Mouse (Mus musculus): ENCODE data around the gene Rad51b. TPM values are rescaled to one million over a fixed set of nuclear protein-coding genes. Genes with fewer than 3 reads are reported as not detected.

Gene Rad51b
- total RNA-seq, 4 experiments from 2014 or later, result 0.17 to 0.24 (median 0.21) TPM

DNA sequence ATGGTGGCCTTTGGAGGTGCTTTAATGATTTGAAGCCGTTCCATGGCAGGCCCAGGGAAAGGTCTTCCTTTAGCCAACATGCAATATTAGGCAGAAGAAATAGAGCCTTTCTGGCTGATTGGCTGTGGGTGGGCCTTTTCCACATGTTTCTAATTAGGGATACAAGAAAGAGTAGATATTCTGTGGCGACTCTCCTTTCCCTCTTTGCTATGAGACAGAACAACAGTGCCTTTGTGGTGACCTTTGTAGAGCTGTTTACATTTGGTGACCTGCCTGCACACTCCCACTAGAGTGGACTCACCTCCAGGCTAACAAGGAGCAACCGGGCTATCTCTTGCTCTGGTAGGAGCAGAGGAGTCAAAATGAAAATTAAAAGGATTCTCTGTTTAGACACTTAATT is 386.3 kb downstream of the Rad51b start:
- DNase-seq (ENCODE audit: low spot score in 2 of 2), result peak in 1 of 2 experiments; percentile 13

DNA sequence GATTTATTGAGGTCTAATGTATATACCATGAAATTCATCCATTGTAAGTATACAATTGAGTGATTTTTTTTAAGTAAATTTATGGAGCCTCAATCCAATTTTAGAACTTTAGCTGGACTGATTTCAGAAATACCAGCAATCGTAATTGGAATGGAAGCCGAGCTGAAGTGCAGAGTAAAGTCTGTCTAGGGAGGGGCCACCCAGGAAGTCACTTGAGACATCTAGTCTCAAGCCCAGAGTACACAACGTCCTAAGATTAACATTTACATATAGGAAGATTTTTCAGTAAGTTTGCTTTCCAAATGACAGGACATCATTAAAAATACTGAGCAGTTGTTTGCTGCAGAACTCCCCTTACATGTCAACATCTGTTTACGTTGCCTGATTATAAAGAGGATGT is 386.7 kb downstream of the Rad51b start:
- no peak for DNase-seq (ENCODE audit: low spot score in 2 of 2)

DNA sequence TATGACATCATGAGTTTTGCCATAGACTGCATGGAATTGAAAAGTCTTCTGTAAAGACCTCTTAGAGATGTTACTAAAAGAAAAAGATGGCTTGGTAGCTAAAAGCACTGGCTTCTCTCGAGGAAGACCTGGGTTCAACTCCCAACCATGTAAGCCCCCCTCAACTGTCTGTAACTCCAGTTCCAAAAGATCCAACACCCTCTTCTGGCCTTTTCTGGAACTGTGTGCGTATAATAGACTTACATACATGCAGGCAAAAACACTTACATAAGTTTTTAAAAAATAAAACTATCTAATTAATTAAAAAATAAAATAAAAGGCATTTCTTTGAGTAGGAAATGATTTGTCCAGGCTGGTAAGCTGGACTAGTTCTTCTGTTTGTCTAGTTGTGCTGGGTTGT is 387.3 kb downstream of the Rad51b start:
- no peak for DNase-seq (ENCODE audit: low spot score in 2 of 2)

GRCm38 (mm10) chr12:79686594-79687325 is 389.7 kb downstream of the Rad51b start:
- no peak for DNase-seq (ENCODE audit: low spot score in 2 of 2)

- DNase-seq (ENCODE audit: low spot score in 2 of 2), result no peak
These were observed 390.8 kb downstream of the Rad51b start for GRCm38 (mm10) chr12:79687683-79688386.

DNA sequence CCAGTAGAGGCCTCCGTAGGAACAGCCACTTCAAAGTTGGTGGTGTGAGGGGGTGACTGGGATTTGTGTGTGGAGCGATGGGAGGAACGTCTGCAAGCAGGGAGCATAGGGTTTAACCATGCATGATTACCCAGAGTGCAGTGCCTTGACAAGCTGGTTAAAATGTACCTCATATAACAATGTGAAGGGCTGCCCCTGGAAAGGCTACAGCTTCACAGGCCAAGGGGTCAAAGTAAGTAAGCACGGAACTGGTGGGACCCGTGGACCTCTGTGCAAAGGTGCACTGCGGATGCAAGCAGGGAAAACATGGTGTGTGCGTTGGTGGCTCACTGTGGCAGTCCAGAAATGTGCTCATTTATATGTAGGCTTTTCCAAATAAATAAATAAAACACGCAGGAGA is 392.2 kb downstream of the Rad51b start:
- DNase-seq (ENCODE audit: low spot score in 2 of 2), result no peak

DNA sequence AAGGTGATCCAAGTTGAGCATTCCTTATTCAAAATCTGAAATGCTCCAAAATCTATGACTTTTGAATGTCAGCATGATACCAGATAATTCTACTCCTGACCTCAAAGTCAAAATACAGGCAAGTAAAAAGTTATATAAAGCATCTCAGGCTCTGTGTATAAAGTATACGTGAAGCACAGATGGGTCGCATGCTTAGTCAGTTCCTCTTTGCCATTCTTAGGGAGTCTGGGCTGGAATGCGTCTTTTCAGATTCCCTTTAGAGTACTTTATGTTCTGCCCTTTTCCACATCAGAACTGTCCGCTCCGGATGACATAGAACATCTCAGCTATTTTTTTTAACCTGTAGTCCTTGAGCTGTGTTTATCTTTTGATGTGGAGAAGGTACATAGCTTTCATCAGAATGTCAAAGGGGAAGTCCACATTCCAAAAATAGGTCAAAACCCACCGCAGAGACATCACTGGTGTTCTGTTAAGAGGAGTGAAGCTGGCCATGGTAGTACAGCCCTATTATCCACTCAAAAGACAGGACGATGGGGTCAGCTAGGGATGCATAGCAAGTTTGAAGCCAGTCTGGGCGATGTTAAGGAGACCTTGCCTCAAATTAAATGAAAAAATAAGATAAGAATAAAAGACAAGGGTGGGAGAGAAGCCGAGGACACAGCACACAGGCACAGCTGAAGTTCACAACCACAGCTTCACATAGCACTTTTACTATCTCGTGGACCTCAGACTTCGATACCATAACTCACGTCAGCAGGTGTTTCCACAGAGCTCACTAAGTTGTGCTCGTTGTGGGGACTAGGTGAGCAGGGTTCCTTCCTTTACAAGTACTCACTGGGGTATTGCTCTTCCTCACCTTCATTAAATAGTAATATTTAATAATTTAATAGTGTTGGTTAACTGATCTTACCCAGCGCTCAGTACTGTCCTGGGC is 395.1 kb downstream of the Rad51b start:
- DNase-seq (ENCODE audit: low spot score in 2 of 2), result no peak

DNA sequence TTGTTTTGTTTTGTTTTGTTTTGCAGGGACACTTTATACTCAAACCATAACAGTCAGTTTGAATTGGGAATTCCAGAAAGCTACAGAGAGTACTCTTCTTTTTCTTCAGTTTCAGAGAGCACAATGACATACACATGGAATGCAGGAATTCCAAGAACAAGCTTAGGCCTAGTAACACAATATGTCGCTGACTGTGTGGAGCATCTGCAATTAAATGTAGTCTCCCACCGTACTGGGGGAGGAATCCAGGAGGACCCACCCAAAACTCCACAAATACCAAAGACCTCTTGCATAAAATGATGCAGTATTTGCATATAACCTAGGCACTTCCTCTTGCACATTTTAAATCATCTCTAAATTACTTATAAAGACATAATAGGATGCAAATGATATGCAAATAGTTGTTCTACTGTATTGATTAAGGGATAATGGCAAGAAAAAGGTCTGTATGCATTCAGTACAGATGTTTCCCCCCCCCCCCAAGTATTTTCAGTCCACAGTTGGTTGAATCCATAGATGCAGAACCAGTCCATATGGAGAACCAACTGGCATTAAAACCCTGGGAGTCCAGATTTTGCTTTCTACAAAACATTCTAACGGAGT is 398.9 kb downstream of the Rad51b start:
- DNase-seq (ENCODE audit: low spot score in 2 of 2), result no peak

DNA sequence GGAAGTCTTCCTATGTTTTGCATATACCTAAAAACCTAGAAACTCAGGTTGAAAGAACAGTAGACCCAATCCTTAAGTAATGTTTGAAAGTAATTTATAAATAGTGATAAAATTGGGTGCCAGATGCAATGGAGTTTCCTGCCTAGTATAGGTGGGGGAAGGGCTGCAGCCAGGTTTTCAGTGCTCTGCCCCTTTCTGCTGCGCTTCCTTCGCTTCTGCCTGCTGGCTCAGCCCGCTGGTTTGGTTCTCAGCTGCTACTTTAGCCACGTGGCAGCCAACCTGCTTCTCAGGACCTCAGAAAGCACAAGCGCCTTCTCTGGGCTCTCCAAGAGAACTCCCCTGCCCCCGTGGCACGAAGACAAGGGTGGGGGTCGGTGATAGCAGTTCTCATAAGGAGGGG is 406.5 kb downstream of the Rad51b start:
- no peak for DNase-seq (ENCODE audit: low spot score in 2 of 2)

DNA sequence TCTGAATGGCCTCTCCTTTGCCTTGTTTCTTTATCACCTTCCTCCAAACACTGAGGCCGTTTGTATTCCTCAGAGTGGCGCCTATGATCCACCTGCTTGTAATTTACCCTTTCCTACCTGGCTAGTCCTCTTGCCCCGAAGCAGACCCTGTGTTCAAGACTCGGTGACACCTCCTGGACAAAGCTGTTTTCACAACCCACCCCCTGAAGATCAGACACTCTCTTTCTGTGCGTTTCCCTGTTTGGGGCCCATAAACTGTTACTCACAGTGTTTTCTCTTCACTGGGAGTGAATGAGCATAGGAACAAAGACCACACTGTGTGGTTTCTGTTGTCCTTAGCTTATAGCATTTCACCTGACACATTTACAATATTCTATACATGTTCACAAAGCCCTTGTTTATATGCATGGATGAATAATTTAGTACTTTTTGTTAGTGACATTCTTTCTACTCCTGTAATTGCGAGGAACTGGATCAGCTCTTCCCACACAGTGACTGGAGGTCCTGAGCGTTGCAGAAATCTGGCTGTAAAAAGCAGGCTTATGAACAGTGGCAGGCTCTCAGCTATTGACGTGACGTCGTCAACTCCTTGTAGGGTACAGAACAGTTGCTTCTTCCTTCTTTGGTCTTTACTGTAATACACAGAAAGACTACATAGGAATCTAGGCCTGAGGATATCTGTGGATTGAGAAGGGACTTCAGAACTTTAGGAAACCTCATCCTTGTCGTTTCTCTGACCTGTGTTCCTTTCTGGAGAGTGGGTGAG is 408.6 kb downstream of the Rad51b start:
- DNase-seq (ENCODE audit: low spot score in 2 of 2), result no peak

DNA sequence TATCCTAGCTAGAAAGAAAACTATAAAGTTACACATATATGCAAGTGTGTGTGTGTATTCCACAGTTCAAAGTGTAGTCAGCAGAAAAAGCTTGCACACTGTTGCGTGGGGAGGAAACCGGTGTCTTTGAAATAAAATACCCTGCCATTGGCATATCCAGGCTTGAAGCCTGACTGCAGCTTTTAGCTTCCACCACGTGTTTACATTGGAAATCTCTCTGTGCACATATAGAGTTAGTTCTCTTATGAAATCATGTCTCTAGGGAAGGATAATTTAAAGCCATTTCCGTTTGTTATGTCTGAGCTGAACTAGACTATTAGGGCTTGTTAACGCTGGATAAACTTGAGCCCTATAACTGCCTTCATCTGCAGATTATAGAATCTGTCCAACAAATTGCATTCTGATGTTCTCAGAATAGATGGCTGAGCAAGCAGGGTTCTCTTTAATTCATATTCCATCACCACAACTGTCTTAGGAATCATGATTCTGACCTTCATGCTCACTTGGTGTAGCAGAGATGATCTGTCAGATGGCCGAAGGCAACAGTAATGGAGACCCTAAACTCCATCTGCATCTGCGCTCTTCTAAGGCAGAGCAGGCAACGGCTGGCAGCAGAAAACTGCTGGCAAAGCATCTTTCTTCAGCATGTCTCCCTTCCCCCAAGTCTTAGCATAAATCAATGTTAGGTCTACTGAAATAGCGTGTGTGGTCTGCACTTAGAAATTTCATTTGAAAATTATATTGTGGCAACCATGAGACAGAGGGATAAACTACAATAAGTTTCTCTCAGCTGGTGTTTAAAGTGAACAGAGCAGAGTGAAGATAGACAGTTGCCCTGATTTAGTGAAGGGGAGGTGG is 410.7 kb downstream of the Rad51b start:
- DNase-seq (ENCODE audit: low spot score in 2 of 2), result no peak

GRCm38 (mm10) chr12:79708423-79708733 is 411.3 kb downstream of the Rad51b start:
- peak; percentile 12 to 39 for DNase-seq (ENCODE audit: low spot score in 2 of 2)

- no peak for DNase-seq (ENCODE audit: low spot score in 2 of 2)
These were observed 416.2 kb downstream of the Rad51b start for GRCm38 (mm10) chr12:79713286-79713685.

- DNase-seq (ENCODE audit: low spot score in 2 of 2), result no peak
These were observed 417.4 kb downstream of the Rad51b start for GRCm38 (mm10) chr12:79714484-79714883.

DNA sequence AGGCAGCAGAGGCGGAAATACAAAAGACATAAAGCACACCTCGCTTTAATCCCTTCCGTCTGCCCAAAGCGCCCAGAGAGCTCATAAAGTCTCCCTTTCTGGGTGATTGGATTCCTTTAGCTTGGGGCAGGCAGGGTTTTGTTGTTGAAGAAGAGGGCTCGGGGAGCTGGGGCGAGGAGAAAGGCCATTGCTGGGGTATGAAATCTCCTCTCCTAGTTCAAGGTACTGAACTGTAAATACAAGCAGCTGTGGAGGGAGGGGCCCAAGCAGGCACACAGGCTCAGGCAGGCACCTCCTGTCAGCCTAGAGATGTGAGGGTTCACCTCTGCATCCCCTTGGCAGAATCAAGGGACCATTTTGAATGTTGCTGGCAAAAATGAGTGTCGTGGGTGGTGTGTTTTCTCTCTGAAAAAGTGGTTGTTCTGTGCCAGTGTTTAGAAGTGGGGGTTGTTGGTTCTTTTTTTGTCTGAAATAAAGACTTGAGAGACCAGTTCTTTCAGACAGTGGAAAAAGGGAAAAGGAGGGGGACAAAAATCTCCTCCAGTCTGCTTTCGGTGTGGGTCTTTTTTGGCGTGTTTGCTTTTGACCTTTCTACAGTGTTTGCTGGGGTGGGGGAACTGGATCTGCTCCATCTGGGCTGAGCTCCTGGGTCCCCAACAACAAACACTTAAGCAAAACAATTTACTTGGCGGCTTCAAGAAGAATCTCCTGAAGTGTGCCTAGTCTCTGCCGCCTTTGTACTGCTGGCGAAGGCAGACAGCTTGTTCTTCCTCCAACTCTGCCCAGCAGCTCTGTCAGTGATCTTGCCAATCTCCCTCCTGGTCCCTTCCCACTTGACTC is 418.6 kb downstream of the Rad51b start:
- DNase-seq (ENCODE audit: low spot score in 2 of 2), result no peak

GRCm38 (mm10) chr12:79719091-79719846 is 422.2 kb downstream of the Rad51b start:
- no peak for DNase-seq (ENCODE audit: low spot score in 2 of 2)

GRCm38 (mm10) chr12:79719847-79720201 is 422.7 kb downstream of the Rad51b start:
- no peak for DNase-seq (ENCODE audit: low spot score in 2 of 2)

DNA sequence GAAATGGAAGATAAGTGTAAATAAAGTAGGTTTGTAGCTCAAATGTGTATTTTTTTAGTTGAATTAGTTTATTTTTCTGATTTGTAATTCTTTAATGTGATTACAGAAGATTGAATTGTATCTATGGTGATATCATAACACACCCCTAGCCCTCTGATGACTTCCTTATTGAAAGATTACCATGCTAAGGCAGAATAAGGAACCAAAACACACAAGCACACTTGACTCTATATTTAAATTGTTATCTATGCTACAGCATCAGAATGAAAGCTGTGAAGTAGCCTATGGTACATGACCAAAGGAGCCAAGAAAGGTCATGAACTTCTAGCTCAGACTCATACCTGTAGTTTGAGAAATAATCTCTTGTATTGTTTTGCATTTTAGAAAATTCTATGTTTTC is 427.8 kb downstream of the Rad51b start:
- DNase-seq (ENCODE audit: low spot score in 2 of 2), result no peak

Measured in gastrocnemius, adult 8-10 months (tissue).